Mouse (Mus musculus) kidney, adult 11 months (tissue): Measurements from ENCODE around the gene Eif4b.
A peak's percentile ranks its signal among the peaks of the same experiment; 100 is the strongest.

Experiments
- DNase-seq: peaks from one replicate; pipeline ENCODE4 v3.0.0; 2022

Gene Eif4b

DNA sequence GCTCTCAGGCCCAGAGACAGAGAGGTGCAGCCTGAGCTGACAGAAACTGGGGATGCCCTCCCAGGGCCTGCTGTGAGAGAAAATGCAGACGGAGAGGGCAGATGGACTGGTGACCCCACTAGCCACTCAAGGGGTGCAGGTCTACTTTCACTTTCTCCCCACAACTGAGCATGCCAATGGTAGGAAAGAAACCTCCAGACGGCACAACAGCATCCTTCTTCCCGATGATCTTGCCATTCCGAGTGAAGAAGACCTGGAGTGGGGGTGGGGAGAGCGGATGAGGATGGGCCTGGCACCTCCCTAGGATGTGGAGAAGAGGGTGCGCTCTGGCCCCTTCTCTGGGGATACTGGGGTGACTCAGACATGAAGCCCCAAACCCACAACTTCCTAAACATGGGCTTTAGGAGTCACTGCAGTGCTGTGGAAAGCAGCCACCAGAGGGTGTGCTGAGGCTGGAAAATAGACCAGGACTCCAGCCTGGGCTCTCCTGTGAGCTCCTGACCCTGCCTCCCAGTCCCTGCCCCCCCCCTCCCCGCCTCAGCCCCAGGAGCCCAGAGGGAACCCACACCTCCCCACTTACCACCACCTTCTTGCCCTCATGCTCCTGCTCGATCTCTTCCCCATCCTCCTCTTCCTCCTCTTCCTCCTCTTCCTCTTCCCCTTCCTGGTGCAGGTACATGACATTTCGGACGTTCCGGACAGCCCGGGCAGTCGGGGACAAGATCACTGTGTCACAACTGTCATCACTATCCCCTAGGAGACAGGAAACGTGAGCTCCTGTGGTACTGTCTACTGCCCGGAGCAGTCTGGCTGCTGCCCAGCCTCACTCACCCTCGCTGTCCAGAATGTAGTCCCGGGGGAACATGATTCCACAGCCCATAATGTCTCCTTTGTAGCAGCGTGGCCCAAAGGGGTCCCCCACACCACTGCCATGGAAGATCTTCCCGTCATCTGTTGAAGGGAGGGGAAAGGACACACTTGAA is 44.2 kb downstream of the Eif4b start:
- peak; percentile 53 for DNase-seq

DNA sequence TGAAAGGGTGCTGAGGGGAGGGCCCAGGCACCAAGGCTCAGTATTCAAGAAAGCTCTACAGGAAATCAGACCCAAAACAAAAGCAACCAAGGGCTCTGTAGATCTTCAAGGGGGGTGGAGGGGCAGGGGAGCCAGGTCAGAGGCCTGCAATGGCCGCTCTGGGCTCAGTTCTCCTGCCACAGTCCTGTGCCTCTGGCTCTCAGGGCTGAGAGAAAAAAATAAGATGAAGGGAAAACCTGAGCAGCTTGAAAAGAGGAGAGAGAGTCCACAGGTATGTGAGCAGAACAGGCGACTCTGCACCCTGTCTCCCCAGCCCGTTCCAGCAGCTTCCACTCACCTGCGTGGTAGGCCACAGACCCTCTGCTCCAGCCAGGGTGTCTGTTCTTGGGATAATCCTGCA is 45.0 kb downstream of the Eif4b start:
- no peak for DNase-seq

DNA sequence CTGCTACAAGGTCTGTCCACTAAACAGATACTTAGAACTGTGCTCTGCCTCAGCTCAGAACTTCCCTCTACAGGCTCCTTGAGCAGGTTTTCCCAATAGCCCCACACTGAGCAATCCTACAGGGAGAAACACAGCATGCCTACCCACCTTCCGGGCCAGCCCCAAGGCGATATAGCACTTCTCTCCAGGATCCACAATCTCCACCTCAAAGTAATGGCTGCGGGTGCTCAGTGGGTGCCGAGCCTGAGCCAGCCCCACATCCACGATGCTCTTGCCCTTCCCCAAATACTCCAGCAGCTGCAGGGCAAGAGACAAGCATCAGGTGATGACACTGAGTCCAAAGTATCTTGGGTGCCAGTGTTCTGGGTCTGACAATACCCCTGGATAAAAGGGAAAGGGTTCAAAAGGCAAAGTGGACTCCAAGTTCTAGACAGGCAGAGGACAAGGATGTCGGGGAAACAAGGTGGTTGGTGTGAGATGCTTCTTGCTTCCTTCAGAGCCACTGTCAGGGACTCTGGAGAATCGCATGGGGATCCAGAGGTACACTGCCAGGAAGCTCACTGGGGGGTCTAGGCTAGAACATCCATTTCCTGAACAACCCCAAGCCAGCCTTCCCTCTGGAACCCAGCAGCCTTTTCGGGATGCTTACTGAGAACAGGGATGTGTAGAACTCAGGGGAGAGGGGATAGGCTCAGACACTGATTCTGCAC is 45.7 kb downstream of the Eif4b start:
- DNase-seq, result no peak

DNA sequence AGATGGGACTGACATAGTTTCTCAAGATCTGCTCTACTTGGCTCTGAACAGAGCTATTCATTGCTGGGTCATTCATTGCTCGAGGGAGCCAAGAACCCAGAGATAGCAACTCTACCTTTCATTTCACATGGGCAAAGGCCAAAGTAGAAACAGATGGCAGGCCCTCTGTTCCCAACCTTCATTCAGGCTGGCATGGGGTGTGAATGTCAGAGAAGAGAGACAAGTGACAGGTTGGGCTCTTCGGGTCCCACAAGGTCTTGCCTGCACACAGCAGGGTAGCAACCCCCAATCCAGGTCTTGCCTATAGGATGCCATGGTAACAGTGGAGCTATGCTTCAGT is 46.2 kb downstream of the Eif4b start:
- no peak for DNase-seq

DNA sequence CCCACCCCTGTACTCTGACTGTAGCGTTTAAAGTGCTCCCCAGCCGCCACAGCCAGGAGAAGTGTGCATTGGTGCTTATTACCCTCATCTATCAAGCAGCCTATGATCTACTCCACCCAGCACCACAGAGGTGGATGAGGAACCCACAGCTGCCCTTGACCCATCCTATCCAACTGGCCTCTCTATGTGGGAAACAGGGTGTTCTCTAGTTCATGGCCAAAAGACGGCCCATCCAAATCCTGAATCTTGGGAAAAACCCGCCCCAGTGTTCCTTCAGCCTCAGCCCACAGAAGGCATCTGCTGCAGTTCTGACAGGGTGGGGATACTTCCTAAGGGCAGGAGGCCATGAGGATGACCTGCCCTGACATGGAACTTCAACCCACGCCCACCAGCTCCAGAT is 47.0 kb downstream of the Eif4b start:
- no peak for DNase-seq

DNA sequence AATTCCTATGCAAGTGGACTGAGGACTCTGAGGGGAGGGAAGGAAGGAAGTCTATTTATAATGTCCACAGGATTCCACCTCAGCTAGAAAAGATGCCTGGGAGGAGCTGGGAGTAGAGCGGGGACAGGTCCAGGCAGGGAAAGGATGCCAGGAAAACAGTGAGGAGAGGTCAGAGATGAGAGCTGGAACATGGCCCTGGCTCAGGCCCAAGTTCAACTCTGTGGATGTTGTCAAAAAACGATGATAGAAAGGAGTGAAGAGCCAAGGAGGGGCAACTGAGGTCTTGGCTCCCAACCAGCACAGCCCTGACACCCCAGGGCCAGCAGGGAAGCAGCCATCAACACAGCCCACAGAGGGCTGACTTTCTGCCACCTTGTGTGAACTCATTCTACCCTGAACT is 52.7 kb downstream of the Eif4b start:
- DNase-seq, result peak; percentile 75

DNA sequence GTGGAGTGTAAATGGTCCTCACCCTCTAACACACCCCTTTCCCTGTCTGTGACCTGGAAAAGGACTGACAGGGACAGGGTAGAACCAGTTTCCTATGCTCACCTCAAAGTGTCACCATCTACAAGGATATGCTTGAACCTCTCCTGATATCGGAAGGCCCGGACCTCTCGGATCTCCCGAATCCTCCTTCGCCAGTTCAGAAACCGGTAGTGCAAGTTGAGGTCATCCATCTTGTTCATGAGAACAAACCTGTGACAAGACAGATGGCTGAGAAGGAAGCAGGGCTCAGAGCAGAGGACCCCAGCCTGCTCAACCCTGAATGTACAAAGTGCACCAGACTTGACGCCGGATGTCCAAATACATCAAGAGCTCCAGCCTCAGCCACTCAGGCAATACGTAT is 59.7 kb downstream of the Eif4b start:
- no peak for DNase-seq

DNA sequence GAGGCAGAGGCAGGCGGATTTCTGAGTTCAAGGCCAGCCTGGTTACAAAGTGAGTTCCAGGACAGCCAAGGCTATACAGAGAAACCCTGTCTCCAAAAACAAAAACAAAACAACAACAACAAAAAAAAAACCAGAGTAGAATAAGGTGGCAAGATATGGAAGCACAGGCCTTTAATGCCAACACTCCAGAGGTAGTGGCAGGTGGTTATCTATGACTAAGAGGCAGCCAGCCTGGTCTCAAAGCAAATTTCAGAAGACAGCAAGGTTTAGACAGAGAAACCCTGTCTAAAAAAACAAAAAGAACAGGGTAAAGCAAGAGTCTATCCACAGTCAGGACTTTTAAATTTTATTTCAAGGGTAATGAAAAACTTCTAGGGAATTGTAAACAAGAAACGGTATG is 61.1 kb downstream of the Eif4b start:
- no peak for DNase-seq

DNA sequence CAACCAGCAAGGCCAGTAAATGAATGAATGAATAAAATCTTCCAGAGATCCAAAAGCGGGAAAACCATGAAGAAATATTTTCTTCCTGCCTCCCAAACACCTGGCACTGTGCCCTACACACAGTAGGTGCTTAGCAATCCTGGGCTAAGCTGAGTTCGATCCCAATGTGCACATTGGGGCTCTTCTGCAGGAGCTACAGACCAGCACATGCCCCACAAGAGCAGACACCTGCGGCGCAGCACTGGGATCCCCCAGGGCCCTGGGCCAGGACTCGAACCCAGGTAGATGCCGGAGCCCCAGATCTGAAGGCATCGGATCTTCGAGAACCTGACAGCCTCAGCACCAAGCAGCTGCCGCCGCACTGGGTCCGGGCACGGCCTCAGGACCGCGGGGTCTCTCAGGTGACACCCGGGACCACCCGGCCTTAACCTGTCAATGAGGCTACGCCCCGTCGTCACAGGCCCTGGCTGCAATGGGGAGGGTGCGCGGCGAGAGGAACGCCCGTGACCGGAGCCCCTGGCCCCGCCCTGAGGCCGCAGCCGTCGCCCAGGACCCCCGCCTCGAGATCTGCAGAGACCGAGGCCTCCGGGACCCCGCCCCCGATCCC is 62.1 kb downstream of the Eif4b start:
- no peak for DNase-seq

DNA sequence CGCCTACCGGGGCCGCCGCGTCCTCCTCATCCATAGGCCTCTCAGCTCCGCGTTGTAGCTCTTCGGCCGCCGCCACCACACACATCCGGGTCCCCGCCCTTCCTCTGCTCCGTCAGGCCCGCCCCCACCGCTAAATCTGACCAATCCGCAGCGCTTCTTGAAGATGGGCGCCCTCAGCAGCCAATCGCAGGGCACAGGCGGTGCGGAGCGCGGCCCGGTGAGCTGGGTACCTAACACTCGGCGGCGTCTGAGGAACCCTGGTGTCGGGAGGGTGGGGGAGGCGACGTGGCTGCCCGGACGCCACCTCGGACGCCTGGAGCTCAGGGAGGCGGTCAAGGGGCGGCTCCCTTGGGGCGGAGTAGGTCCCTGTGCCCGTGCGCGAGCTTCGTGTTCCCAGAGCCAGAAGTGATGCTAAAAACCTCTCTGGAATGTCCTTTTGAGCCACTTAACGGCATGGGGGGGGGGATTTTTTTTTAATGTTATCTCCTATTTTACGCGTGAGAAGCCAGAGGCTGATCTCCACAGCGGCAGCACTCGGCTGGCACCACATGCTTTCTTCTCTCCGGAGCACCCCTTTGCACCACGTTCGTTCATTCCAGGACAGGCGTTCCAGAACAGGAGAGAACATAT is 62.7 kb downstream of the Eif4b start, which contains the start of gene Spryd3:
TSS of gene Spryd3 (minus strand) at position 106 of the 630 bp plus-strand sequence.
- DNase-seq, result peak; percentile 97

DNA sequence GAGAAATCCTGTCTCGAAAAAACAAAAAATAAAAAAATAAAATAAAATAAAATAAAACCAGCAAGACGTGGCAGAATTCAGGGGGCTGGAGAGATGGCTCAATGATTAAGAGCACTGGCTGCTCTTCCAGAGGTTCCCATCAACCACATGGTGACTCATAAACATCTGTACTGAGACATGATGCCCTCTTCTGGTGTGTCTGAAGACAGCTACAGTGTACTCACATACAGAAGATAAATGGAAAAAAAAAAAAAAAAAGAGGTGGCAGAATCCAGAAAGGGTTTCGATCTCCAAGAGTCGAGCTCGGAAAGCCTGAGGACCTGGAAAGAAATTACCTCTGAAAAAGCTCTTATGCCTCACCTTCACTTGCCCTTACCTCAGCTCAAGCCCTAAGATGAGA is 67.5 kb downstream of the Eif4b start:
- DNase-seq, result no peak

DNA sequence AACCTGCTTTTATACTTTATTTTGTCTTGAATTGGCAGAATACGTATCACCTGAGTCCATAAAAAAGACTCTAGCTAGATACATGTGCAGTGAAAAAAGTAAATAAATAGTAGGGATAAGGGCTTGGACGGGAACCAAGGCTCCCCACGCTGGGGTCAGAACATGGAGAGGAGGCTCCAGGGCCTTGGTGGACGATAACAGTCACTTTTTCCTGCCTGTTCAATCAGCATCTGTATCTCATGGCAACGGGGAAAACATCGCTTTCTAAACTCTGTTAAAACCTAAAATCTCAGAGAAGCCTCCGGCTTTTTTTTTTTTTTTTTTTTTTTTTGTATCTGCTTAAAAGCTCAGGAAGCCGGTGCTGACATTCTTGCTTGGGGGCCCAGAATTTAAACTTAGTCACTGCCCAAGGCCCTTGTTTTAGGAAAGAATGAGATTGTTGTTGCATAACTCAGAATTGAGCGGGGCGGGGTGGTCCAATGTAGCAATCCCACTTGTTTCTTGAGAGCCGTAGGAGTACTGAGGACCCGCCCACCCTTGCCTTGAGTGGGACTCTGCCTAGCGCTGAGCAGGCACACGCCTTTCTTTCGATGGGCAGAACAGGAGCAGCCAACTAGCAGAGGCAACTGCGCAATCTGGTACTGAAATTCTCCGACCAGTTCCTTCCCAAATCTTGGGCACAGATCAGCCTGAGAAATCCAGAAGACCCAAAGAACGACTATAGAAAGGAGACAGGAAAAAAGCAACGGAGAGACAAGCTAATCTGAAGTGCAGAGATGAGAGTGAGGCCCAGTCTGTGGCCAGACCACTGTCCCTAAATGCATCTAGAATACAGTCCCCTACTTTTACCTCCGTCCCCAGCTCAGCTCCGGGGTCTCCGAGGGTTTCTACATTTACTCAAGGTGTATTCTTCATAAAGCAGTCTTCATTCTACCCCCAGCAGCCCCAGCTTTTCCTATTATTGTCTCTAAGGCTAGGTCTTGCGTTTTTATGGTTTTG is 69.6 kb downstream of the Eif4b start:
- DNase-seq, result no peak

DNA sequence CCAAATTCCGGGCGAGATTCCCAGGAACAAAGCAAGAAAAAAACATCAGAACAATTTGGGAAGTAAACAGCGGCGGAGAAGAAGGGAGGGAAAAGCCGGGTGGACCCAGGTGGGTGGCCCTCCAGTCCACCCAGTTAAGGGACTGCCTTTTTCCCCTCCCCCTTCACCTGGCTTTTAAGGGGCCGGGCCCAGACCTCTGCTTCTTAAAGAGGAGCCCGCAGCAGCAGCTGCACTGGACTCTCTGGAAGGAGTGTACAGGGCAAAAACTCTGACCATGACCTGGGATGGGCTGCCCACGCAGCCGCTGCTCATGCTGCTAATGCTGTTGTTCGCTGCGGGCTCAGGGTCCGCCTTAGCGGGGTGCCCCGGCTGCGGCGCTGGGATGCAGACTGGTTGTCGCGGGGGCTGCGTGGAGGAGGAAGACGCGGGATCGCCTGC is 70.7 kb downstream of the Eif4b start, which contains the start of gene Igfbp6:
TSS of gene Igfbp6 (plus strand) at position 89 of the 438 bp plus-strand sequence.
- DNase-seq, result no peak

DNA sequence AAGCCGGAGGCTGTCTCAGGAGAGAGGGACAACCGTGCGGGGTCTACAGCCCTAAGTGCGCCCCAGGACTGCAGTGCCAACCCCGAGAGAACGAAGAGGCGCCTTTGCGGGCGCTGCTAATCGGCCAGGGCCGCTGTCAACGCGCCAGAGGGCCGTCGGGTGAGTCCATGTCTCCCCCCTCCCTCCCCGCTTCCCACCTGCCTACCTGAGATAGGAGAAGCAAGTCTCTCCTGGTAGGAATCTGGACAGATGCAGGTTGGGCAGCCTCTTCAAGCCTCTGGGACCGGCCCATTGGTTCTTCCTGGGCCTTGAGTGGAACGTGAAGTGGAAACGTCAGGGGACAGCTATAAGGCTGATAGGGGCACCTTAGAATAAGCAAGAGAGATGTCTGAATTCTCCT is 71.2 kb downstream of the Eif4b start:
- no peak for DNase-seq

DNA sequence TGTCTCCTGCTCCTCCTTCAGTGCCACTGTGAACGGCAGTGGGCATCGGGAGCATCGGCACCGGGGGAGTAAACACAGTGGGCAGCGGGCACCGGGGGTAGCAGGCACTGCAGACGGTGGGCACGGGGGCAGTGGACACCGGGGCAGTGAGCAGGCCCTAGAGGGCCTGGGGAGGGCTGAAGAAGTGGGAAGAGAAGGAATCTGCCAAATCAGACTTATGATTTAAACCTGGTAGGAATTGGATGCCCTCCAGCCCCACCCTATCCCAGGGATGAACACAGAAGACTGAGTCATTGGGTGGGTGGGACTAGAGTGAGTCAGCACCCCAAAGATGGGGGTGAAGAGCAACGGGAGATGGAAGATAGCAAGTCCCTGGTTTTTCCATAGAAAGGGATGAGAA is 71.8 kb downstream of the Eif4b start:
- DNase-seq, result no peak

DNA sequence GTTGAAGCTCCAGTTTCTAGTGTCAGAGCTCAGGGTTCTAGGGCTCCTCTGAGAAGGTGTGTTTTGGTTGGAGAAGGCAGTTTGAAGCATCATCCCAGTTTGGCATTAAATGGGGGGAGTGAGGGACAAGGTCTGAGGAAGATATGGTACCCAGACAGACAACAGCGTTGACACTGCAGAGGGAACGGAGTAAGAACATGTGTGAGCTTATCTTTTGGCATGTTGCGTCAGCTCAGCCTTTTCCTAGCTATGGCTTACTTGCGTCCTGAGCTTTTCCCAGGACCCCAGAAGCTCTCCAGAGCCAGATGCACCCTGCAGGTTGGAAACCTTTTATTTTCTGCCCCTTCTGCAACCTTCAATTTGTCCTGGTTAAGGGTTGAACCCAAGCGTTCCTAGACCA is 72.5 kb downstream of the Eif4b start:
- DNase-seq, result no peak
